22 mouse cellular contexts compared by ENCODE assay signal in the genomic region with DNA sequence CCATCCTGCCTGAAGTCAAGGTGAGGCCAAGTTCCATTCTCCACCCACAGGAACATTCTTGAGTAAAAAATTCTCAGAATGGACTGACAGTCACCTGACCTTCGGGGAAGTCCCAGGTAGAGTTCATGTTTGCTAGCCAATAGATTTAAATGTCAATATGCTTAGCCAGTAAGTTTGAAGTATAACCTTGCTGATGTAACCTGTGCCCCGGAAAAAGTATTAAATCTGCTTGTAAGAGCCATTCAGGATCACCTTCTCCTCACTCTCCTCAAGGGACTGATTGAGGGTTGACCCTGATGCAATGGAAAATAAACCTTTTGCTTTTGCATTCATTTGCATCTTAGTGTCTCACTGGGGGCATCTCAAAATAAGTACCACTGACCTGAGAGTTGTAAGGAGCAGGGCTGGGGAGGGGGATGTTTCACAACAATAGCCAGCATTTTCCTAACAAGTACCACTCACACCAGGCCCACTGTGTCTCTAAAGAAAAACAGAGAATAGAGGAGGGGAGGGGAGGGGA.
DNase-seq lines count a peak whose midpoint lies in the region; ATAC-seq and TF ChIP-seq lines count a peak whose summit lies in the region.
"Had no signal": no experiment of that assay in that cellular context is flagged by ENCODE, and none has a peak within 500 bp of the region (broad histone marks: within the 10 kb centered on the region; RNA-seq: fewer than 3 reads in every experiment).

No protein-coding gene starts in this region.

- H3K27me3 ChIP-seq in kidney, postnatal 0 days (ENCODE audit: insufficient read depth, low read length), result no peaks in the 10 kb centered on the region
- H3K27me3 ChIP-seq in kidney, embryonic 16.5 days (ENCODE audit: insufficient read depth, low read length), result no peaks in the 10 kb centered on the region
- H3K27me3 ChIP-seq: embryonic facial prominence, embryonic 12.5 days; embryonic facial prominence, embryonic 15.5 days; hindbrain, embryonic 12.5 days; hindbrain, embryonic 15.5 days had no signal

- no peak for ATAC-seq in kidney, postnatal 0 days (replicated peaks; ENCODE audit: low FRiP score, low read depth)
- ATAC-seq in kidney, embryonic 16.5 days (ENCODE audit: low FRiP score, low TSS enrichment), result no peak
- ATAC-seq in monocyte, adult 5-6 weeks (replicated peaks; ENCODE audit: insufficient number of reproducible peaks, low FRiP score, low TSS enrichment, poor library complexity, severe bottlenecking), result no peak
- ATAC-seq: CD4-positive, CD25-positive, alpha-beta regulatory T cell, adult 4 months; forebrain, embryonic 14.5 days; forebrain, postnatal 0 days had no signal

- no peak overlapping the region for H3K27ac ChIP-seq in kidney, postnatal 0 days
- H3K27ac ChIP-seq in kidney, embryonic 16.5 days (ENCODE audit: low read length), result no peak overlapping the region
- H3K27ac ChIP-seq: embryonic facial prominence, embryonic 12.5 days; embryonic facial prominence, embryonic 15.5 days; gastrocnemius, adult 2 months; hindbrain, embryonic 12.5 days; hindbrain, embryonic 15.5 days had no signal

- H3K36me3 ChIP-seq in kidney, postnatal 0 days (ENCODE audit: insufficient read depth, low read length), result no peaks in the 10 kb centered on the region
- no peaks in the 10 kb centered on the region for H3K36me3 ChIP-seq in kidney, embryonic 16.5 days (ENCODE audit: insufficient read depth, low read length)
- H3K36me3 ChIP-seq: embryonic facial prominence, embryonic 12.5 days; embryonic facial prominence, embryonic 15.5 days; hindbrain, embryonic 12.5 days; hindbrain, embryonic 15.5 days had no signal

- H3K9me3 ChIP-seq in kidney, postnatal 0 days (replicated peaks; ENCODE audit: low read length), result no peaks in the 10 kb centered on the region
- no peaks in the 10 kb centered on the region for H3K9me3 ChIP-seq in kidney, embryonic 16.5 days (ENCODE audit: low read length)
- H3K9me3 ChIP-seq: embryonic facial prominence, embryonic 12.5 days; embryonic facial prominence, embryonic 15.5 days; hindbrain, embryonic 12.5 days; hindbrain, embryonic 15.5 days had no signal

- peak; percentile 6 for DNase-seq in kidney, postnatal 0 days (ENCODE audit: low spot score)
- peak; percentile 96 for DNase-seq in ES-CJ7 (ENCODE audit: low read depth, low spot score)
- DNase-seq in ZHBTc4 (ENCODE audit: low read depth, low spot score), result peak; percentile 85
- no peak for DNase-seq in left cerebral cortex, postnatal 14 days (ENCODE audit: low spot score in 2 of 2)
- DNase-seq: adrenal gland, adult 2 months; adrenal gland, postnatal 14 days; cerebellum, adult 11 months; cerebellum, adult 2 months; cerebellum, adult 9-11 months; forebrain, postnatal 0 days; gastrocnemius, adult 2 months; gastrocnemius, postnatal 14 days; heart, adult 11 months had no signal

- TF ChIP-seq CTCF in kidney, postnatal 0 days (IDR thresholded peaks at IDR 0.05; ENCODE audit: low read depth), result no peak

- H3K4me1 ChIP-seq in kidney, postnatal 0 days (replicated peaks; ENCODE audit: insufficient read depth, low read length), result no peaks in the 10 kb centered on the region
- no peaks in the 10 kb centered on the region for H3K4me1 ChIP-seq in kidney, embryonic 16.5 days (ENCODE audit: insufficient read depth, low read length)
- H3K4me1 ChIP-seq: embryonic facial prominence, embryonic 12.5 days; embryonic facial prominence, embryonic 15.5 days; hindbrain, embryonic 12.5 days; hindbrain, embryonic 15.5 days had no signal

- no peak overlapping the region for H3K4me2 ChIP-seq in kidney, postnatal 0 days (ENCODE audit: low read length)
- H3K4me2 ChIP-seq in kidney, embryonic 16.5 days (replicated peaks; ENCODE audit: low read depth, low read length), result no peak overlapping the region
- H3K4me2 ChIP-seq: embryonic facial prominence, embryonic 12.5 days; embryonic facial prominence, embryonic 15.5 days; heart, embryonic 11.5 days; hindbrain, embryonic 12.5 days; hindbrain, embryonic 15.5 days had no signal

- intact Hi-C loops in left cerebral cortex, postnatal 14 days (cut with DNase I), result no loop called here

- no peak overlapping the region for H3K9ac ChIP-seq in kidney, postnatal 0 days (ENCODE audit: low read depth, low read length)
- no peak overlapping the region for H3K9ac ChIP-seq in kidney, embryonic 16.5 days (replicated peaks; ENCODE audit: low read length)
- H3K9ac ChIP-seq: embryonic facial prominence, embryonic 12.5 days; embryonic facial prominence, embryonic 15.5 days; forebrain, postnatal 0 days; hindbrain, embryonic 12.5 days; hindbrain, embryonic 15.5 days had no signal

- 50% methylated on average over 2 of the region's 2 CpGs for WGBS in kidney, postnatal 0 days
- 60% methylated on average over 2 of the region's 2 CpGs for WGBS in kidney, embryonic 16.5 days

- no peak overlapping the region for H3K4me3 ChIP-seq in kidney, postnatal 0 days (replicated peaks; ENCODE audit: low read depth, low read length)
- H3K4me3 ChIP-seq in kidney, embryonic 16.5 days (ENCODE audit: low read length), result no peak overlapping the region
- H3K4me3 ChIP-seq: embryonic facial prominence, embryonic 12.5 days; embryonic facial prominence, embryonic 15.5 days; gastrocnemius, adult 2 months; hindbrain, embryonic 12.5 days; hindbrain, embryonic 15.5 days had no signal

Comparison
In these comparisons a context has a peak if more than half of its experiments do, and no peak if none do; other contexts are left out.
1. DNase-seq: peak in kidney, postnatal 0 days (single experiment), ES-CJ7 (single experiment) and ZHBTc4 (single experiment); none in left cerebral cortex, postnatal 14 days (0 of 2).